Mouse (Mus musculus) A20 (cell line): ENCODE results near the gene Ngfr.
A peak's percentile ranks its signal among the peaks of the same experiment; 100 is the strongest.
"Not testable (repeated sequence)": the region's sequence is repeated elsewhere in the genome, so short reads cannot be mapped to it uniquely, and the experiment has no call there.

ENCODE experiments used
- DNase-seq: peaks from one replicate; pipeline ENCODE4 v3.0.0-alpha.2; 2011; ENCODE audit warnings: low read depth, low spot score

The Ngfr gene

GRCm38 (mm10) chr11:95587423-95587951 is at the start of gene Ngfr:
Gene Ngfr, minus strand, starts transcription at chr11:95587735.
- DNase-seq, result peak; percentile 40

GRCm38 (mm10) chr11:95635030-95635429 is 47.5 kb upstream of the Ngfr start:
- no peak for DNase-seq

DNA sequence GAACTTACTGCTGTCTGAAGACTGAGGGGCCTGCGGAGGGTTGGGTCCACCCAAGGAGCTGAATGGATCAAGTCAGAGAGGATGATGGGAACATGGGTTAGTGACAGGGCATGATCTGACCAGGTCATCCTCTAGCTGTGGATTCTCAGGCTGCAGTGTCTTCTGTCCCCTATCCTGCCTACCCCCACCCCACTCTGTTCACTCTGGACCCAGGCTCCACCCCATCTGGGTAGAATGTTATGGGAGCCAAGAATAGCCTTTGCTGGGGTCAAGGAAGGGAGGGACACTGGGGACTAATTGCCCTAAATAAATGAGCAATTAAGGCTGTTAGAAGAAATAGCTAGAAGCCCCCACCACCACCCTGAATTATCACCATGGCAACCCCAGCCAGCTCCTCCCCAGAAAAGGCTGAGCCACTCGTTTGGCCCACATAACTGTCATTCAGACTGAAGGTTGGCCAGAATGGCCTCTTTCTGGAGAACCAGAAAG is 46.0 kb upstream of the Ngfr start:
- no peak for DNase-seq

DNA sequence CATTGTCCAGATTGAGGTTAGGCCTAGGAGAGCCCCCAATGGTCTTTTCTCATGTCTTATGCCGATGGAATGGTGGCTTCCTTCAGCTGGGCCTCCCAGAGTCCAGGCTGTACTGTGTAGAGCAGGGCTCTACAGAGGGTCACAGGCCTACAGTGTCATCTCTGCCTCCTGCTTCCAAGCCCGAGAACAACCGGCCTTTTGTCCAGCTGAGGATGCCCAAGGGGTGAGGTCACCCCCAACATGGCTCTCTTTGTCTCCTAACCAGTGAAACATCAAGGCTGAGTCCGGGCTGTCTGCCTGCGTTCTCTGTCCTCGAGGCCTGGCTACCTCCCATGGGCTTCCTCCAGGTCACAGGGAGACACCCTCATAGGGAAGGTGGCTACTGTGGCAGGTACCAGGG is 44.9 kb upstream of the Ngfr start:
- no peak for DNase-seq

- no peak for DNase-seq
These were observed 43.8 kb upstream of the Ngfr start for GRCm38 (mm10) chr11:95631301-95631700.

GRCm38 (mm10) chr11:95630558-95630957 is 43.0 kb upstream of the Ngfr start:
- no peak for DNase-seq

DNA sequence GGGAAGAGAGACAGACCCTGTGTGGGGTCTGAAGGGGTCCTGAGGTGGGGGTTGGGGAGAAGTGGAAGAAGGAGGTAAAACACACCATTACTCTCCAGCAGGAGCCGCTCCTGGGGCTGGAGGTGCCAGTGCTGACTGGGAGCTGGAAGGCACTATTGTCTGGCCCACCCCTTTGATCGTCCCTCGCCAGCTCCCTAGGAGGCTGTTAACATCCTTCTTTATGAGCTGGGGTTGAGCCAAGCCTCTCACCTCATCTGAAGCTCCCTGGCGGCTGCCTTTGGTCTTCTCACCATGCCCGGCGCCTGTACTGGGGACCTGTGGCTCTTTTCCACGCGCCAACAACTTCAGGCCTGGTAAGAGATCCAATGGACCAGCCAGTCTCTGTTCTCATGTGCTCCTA is 34.9 kb upstream of the Ngfr start:
- DNase-seq, result no peak

DNA sequence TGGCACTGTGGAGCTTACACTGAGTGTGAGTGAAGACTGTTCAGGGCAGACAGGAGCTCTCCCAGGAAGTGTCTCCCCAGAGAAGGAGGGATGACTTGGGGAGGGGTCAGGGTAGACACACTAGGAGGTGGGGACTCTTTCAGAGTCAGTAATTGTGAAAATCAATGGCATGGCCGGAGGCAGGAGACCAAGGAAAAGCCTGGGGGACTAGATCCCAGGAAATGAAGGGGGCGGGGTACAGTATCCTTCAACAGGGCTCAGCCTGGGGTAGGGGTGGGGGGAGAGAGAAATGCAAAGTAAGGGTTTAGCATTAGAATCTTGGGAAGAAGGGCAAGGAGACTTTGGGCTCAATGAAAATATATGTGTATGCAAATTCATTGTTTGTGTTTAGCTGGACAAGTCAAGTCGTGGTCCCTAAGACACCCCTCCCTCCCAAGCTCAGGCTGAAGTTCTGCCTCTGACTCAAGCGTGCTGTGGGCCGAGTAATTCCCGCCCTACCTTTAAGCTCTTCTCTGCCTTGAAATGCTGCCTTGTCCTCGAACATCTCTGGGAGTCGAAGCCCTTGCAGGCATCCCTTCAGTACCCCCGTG is 34.1 kb upstream of the Ngfr start:
- DNase-seq, result no peak

GRCm38 (mm10) chr11:95621010-95621409 is 33.5 kb upstream of the Ngfr start:
- no peak for DNase-seq

- DNase-seq, result no peak
These were observed 32.4 kb upstream of the Ngfr start for GRCm38 (mm10) chr11:95619886-95620444.

- no peak for DNase-seq
These were observed 31.5 kb upstream of the Ngfr start for GRCm38 (mm10) chr11:95619081-95619480.

GRCm38 (mm10) chr11:95617785-95618465 is 30.4 kb upstream of the Ngfr start:
- no peak for DNase-seq

DNA sequence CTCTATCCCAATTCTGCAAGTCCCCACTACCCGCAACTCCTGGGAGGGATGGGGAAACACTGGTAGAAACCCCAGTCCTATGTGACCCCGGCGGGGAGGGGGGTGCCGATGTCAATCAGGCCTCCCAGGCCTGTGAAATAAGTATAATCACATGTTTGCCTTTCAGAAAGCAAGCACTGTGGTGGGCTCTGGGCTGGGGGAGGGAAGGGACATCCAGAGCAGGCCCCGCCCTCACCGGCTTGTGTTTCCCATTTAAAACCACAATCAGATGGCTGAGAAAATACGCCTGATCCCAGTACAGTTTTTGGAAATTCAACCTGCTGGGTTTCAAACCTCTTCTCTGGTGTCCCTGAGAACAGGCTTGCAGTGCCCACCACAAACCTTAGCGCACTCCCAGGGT is 27.2 kb upstream of the Ngfr start:
- DNase-seq, result no peak

- DNase-seq, result no peak
These were observed 23.7 kb upstream of the Ngfr start for GRCm38 (mm10) chr11:95611283-95611682.

GRCm38 (mm10) chr11:95610391-95610902 is 22.9 kb upstream of the Ngfr start:
- DNase-seq, result no peak

DNA sequence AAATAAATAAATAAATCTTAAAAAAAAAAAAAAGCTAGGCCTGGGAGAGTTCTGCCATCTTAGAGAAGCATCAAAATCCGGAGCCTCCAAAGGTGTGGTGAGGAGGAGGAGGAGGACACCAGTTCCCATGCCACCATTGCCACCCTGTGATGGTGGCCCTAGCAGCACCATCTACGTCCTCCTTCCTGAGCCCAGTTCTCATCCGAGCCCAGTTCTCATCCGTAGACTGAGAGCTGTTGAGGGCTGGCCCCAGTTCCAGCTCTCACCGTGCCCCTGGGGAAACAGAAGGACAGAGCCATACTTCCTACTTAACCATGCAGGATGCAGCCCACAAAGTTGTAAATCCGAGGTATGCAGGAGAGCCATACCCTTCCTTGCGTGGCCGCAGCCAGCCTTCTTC is 22.4 kb upstream of the Ngfr start:
- no peak for DNase-seq

DNA sequence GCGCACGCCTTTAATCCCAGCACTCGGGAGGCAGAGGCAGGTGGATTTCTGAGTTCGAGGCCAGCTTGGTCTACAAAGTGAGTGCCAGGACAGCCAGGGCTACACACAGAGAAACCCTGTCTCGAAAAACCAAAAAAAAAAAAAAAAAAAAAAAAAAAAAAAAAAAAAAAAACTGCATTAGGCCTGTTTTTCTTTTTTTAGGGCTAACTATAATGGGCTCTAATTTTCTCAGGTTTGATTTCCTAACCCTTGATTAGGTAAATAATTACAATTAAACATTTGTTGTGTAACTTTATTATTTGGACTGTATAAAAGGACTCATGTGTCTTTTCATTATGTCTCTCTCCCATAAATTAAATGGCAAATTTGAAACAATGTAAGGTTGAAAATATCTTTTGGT is 19.8 kb upstream of the Ngfr start:
- DNase-seq, result not testable (repeated sequence)

DNA sequence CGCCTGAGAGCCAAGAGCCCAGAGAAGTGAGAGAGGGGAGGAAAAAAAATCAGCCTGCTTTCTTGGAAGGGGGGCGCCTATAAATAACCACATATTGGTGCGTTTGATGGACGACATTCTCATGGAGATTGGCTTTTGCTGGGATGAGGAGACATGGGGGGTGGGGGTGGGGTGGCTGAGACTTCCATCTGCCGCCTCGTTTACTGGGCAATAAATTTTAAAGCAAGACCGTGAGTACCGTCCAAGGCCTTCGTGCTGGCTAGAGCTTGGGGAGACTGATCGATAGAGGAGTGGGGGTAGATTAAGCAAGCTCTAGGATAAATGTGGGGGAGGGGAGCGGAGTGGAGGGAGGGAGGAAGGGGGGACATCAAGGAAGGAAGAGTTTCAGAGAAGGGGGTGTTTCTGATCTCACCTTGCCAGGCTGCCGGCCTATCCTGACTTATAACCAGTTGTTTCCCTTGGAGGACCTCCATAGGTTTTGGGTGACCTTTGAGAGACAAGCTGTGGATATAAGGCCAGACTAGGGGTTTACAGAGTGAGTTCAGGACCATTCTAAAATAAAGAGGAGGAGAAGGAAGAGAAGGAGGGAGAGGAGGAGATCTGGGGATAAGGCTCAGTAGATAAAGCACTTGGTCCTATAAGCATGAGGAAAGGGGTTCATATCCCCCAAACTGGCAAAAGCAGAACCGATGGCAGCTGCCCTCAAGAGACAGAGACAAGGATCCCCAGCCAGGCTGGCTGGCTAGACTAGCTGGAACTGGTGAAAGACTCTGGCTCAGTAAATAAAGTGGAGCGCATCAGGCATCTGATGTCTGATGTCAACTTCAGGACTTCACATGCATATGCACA is 10.9 kb upstream of the Ngfr start:
- no peak for DNase-seq

- no peak for DNase-seq
These were observed 10.2 kb upstream of the Ngfr start for GRCm38 (mm10) chr11:95597741-95598140.

- DNase-seq, result no peak
These were observed 9.2 kb upstream of the Ngfr start for GRCm38 (mm10) chr11:95596704-95597103.

DNA sequence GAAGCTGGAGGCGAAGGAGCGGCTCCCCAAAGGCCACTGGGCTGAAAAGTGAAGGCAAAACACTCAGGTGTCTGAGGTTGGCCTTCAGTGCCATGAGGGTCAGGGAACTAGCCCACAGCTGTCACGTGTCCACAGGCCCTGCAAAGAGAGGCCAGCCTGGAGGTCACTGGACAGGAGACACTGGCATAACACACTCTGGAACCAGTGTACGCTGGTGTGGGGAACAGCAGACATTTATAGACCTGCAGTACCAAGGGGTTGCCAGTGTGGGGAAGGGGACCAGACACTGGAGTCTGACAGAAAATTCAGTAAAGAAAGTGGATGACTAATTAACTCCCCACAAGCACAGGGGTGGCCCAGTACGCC is 8.6 kb upstream of the Ngfr start:
- DNase-seq, result no peak
